Mouse (Mus musculus) neural tube, embryonic 14.5 days (tissue): ENCODE measurements at regions not wholly inside any gene's neighbourhood (a gene's known extent, or its start where the extent isn't known, plus 50 kb on each side); places are given as distances from the start of the nearest gene placed in this dataset.
"Not testable (repeated sequence)": the region's sequence is repeated elsewhere in the genome, so short reads cannot be mapped to it uniquely, and the experiment has no call there.

Source experiments
- ATAC-seq: fragments of 200-750 bp; cut with Nextera tagmentation; 2 replicates; pipeline ENCODE4 v1.8.0; 2017; ENCODE audit warnings: low read depth, mild to moderate bottlenecking, moderate TSS enrichment, moderate library complexity
- H3K27ac ChIP-seq: fragments of 300-500 bp; sonication (generic); 2 replicates; pipeline ENCODE4 v1.5.1; 2014; ENCODE audit warnings: low read depth, mild to moderate bottlenecking, control low read depth, low read length, moderate library complexity, mixed read lengths
- H3K27me3 ChIP-seq: fragments of 300-500 bp; sonication (generic); 2 replicates; pipeline ENCODE4 v1.6.1; 2014; ENCODE audit warnings: low read length; ENCODE audit not compliant: control insufficient read depth, insufficient read depth
- H3K36me3 ChIP-seq: fragments of 300-500 bp; sonication (generic); 2 replicates; pipeline ENCODE4 v1.6.1; 2014; ENCODE audit warnings: low read length, mixed read lengths; ENCODE audit not compliant: control insufficient read depth, insufficient read depth
- H3K4me1 ChIP-seq: fragments of 300-500 bp; sonication (generic); 2 replicates; pipeline ENCODE4 v1.6.1; 2014; ENCODE audit warnings: low read length; ENCODE audit not compliant: control insufficient read depth, insufficient read depth
- H3K4me2 ChIP-seq: fragments of 300-500 bp; sonication (generic); 2 replicates; pipeline ENCODE4 v1.6.1; 2014; ENCODE audit warnings: mild to moderate bottlenecking, low read depth, low read length, control low read depth
- H3K4me3 ChIP-seq: fragments of 300-500 bp; sonication (generic); 2 replicates; pipeline ENCODE4 v1.5.1; 2014; ENCODE audit warnings: low read depth, low read length, control low read depth, mixed read lengths
- H3K9ac ChIP-seq: fragments of 300-500 bp; sonication (generic); replicated peaks from 2 replicates; pipeline ENCODE4 v1.6.1; 2014; ENCODE audit warnings: low read depth, mild to moderate bottlenecking, control low read depth, low read length, mixed read lengths
- H3K9me3 ChIP-seq: fragments of 300-500 bp; sonication (generic); 2 replicates; pipeline ENCODE4 v1.6.1; 2016; ENCODE audit warnings: low read length; ENCODE audit not compliant: control insufficient read depth
- WGBS: fragments of 180-500 bp; shearing (Covaris S2); extraction: QIAGEN DNeasy Blood & Tissue Kit; methylation state at CpG from one replicate; pipeline ENCODE4 v1.1.7; 2014; 5-methylcytosine and 5-hydroxymethylcytosine counted together

GRCm38 (mm10) chr13:50906431-50906830 is 194.2 kb upstream of the Spin1 start:
- not testable (repeated sequence) for H3K4me2 ChIP-seq, H3K36me3 ChIP-seq, H3K4me1 ChIP-seq, H3K4me3 ChIP-seq, H3K9me3 ChIP-seq, ATAC-seq, H3K27me3 ChIP-seq, H3K9ac ChIP-seq, H3K27ac ChIP-seq
- WGBS: 94% methylated on average over 6 of the region's 6 CpGs

GRCm38 (mm10) chr13:50906910-50907309 is 193.8 kb upstream of the Spin1 start:
- WGBS: 87% methylated on average over 1 of the region's 1 CpGs
- no peak overlapping the region for H3K4me3 ChIP-seq
- no peaks in the 10 kb centered on the region for H3K9me3 ChIP-seq
- H3K27me3 ChIP-seq: no peaks in the 10 kb centered on the region
- no peak overlapping the region for H3K4me2 ChIP-seq
- no peak overlapping the region for H3K27ac ChIP-seq
- no peaks in the 10 kb centered on the region for H3K36me3 ChIP-seq
- ATAC-seq: no peak
- no peaks in the 10 kb centered on the region for H3K4me1 ChIP-seq
- H3K9ac ChIP-seq: no peak overlapping the region

- H3K4me3 ChIP-seq, ATAC-seq, H3K27me3 ChIP-seq, H3K9ac ChIP-seq, H3K4me1 ChIP-seq, H3K4me2 ChIP-seq, H3K9me3 ChIP-seq, H3K36me3 ChIP-seq, H3K27ac ChIP-seq: not testable (repeated sequence)
- 72% methylated on average over 2 of the region's 2 CpGs for WGBS
Measured at GRCm38 (mm10) chr13:50912776-50913175, 187.9 kb upstream of the Spin1 start.

GRCm38 (mm10) chr13:50934017-50934416 is 166.7 kb upstream of the Spin1 start:
- H3K4me3 ChIP-seq, H3K27ac ChIP-seq, H3K4me1 ChIP-seq, H3K27me3 ChIP-seq, ATAC-seq, H3K4me2 ChIP-seq, H3K36me3 ChIP-seq, H3K9me3 ChIP-seq, H3K9ac ChIP-seq: not testable (repeated sequence)
- 87% methylated on average over 3 of the region's 3 CpGs for WGBS

- no peak overlapping the region for H3K9ac ChIP-seq
- no peak overlapping the region for H3K27ac ChIP-seq
- ATAC-seq: no peak
- no peaks in the 10 kb centered on the region for H3K27me3 ChIP-seq
- H3K4me3 ChIP-seq: no peak overlapping the region
- H3K4me1 ChIP-seq: no peaks in the 10 kb centered on the region
- H3K4me2 ChIP-seq: no peak overlapping the region
- H3K36me3 ChIP-seq: no peaks in the 10 kb centered on the region
- H3K9me3 ChIP-seq: no peaks in the 10 kb centered on the region
- 75% methylated on average over 3 of the region's 3 CpGs for WGBS
Measured at GRCm38 (mm10) chr13:50942561-50942960, 158.1 kb upstream of the Spin1 start.

GRCm38 (mm10) chr13:50949545-50950226 is 151.0 kb upstream of the Spin1 start:
- Histone ChIP-seq H3K36me3 (no peaks in the 10 kb centered on the region), H3K9me3 (no peaks in the 10 kb centered on the region), H3K4me2 (no peak overlapping the region), H3K9ac (no peak overlapping the region), H3K27me3 (no peaks in the 10 kb centered on the region), H3K4me1 (no peaks in the 10 kb centered on the region), H3K4me3 (no peak overlapping the region), H3K27ac (no peak overlapping the region)
- ATAC-seq: peak; percentile 76
- 42% methylated on average over 6 of the region's 6 CpGs for WGBS

- no peaks in the 10 kb centered on the region for H3K36me3 ChIP-seq
- no peaks in the 10 kb centered on the region for H3K27me3 ChIP-seq
- no peak for ATAC-seq
- H3K4me3 ChIP-seq: no peak overlapping the region
- no peak overlapping the region for H3K27ac ChIP-seq
- no peak overlapping the region for H3K9ac ChIP-seq
- H3K4me2 ChIP-seq: no peak overlapping the region
- H3K4me1 ChIP-seq: no peaks in the 10 kb centered on the region
- no peaks in the 10 kb centered on the region for H3K9me3 ChIP-seq
- WGBS: 90% methylated on average over 6 of the region's 6 CpGs
Measured at GRCm38 (mm10) chr13:50954671-50955070, 146.0 kb upstream of the Spin1 start.

- Histone ChIP-seq H3K9me3 (no peaks in the 10 kb centered on the region), H3K27ac (no peak overlapping the region), H3K4me1 (no peaks in the 10 kb centered on the region), H3K4me2 (no peak overlapping the region), H3K36me3 (no peaks in the 10 kb centered on the region), H3K4me3 (no peak overlapping the region), H3K27me3 (no peaks in the 10 kb centered on the region), H3K9ac (no peak overlapping the region)
- no peak for ATAC-seq
- WGBS: 67% methylated on average over 20 of the region's 20 CpGs
Measured at GRCm38 (mm10) chr13:50958051-50958883, 142.4 kb upstream of the Spin1 start.

- H3K4me3 ChIP-seq: no peak overlapping the region
- H3K9ac ChIP-seq: no peak overlapping the region
Measured at GRCm38 (mm10) chr13:50960909-50961308, 139.8 kb upstream of the Spin1 start.

More at GRCm38 (mm10) chr13:50960909-50961308, 139.8 kb upstream of the Spin1 start:
- 89% methylated on average over 12 of the region's 12 CpGs for WGBS
- H3K9me3 ChIP-seq: no peaks in the 10 kb centered on the region
- H3K36me3 ChIP-seq: no peaks in the 10 kb centered on the region
- no peaks in the 10 kb centered on the region for H3K27me3 ChIP-seq
- H3K4me2 ChIP-seq: no peak overlapping the region
- no peak for ATAC-seq
- H3K4me1 ChIP-seq: no peaks in the 10 kb centered on the region
- no peak overlapping the region for H3K27ac ChIP-seq
